Mouse (Mus musculus) kidney, postnatal 14 days (tissue): ENCODE measurements around the gene Znhit1.

Experiments
- DNase-seq: peaks from one replicate; pipeline ENCODE4 v3.0.0; 2022; ENCODE audit warnings: mixed read lengths

Gene Znhit1

GRCm38 (mm10) chr5:136987934-136988271, at the start of gene Znhit1:
Znhit1 (minus strand) TSS chr5:136988021.
- no peak for DNase-seq

GRCm38 (mm10) chr5:137036211-137036610, 48.4 kb upstream of the Znhit1 start:
- DNase-seq: no peak

DNA sequence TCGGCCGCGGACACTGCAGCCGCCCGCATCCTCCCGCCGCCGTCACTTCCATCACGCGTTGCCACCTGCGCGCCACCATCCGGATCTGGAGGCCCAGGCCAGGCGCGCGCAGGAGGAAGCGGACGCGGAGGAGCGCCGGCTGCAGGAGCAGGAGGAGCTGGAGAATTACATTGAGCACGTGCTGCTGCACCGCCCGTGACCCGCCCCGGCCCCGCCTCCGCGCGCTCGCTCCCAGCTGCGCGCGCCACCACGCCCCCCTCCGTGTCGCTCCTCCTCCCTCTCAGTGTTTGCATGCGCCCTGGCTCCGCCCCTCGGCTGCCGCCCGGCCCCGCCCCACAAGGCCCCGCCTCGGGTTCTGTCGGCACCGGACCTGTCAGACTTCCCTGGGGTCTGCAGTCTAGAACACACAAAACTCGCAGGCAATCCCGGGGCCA, 44.8 kb upstream of the Znhit1 start:
- DNase-seq: peak; percentile 95

DNA sequence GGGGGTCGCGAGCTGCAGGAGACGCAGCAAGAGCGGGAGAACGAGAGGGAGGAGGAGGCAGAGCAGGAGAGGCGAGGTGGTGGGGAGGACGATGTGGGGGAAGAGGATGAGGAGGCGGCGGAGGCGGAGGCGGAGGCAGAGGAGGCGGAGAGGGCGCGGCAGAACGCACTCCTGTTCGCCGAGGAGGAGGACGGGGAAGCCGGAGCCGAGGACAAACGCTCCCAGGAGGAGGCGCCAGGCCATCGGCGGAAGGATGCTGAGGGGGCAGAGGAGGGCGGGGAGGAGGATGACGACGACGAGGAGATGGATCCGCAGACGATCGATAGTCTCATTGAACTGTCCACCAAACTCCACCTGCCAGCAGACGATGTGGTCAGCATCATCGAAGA, 44.2 kb upstream of the Znhit1 start:
- DNase-seq: no peak

DNA sequence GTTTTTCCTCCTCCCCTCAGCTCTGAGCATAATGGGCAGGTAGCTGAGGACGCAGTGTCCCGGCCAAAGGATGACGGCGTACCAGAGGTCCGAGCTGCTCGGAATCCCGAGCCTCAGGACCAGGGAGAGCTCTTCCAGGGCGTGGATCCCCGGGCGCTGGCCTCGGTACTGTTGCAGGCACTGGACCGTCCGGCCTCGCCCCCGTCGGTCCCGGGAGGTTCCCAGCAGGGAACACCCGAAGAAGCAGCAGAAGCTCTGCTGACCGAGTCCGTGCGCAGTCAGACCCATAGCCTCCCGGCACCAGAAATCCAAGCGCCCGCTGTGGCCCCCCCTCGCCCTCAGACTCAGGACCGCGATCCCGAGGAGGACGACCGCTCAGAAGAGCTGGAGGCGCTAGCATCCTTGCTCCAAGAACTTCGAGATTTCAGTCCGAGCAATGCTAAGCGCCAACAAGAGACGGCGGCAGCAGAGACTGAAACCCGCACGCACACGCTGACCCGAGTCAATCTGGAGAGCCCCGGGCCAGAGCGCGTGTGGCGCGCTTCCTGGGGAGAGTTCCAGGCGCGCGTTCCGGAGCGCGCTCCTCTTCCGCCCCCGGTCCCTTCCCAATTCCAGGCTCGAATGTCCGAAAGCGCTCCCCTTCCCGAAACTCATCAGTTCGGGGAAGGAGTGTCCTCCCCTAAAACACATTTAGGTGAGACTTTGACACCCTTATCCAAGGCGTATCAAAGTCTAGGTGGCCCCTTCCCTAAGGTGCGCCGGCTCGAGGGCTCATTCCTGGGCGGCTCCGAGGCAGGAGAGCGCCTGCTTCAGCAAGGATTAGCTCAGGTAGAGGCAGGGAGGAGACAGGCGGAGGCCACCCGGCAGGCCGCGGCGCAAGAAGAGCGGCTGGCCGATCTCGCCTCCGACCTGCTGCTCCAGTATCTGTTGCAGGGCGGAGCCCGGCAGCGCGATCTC, 43.5 kb upstream of the Znhit1 start:
- peak; percentile 49 for DNase-seq

DNA sequence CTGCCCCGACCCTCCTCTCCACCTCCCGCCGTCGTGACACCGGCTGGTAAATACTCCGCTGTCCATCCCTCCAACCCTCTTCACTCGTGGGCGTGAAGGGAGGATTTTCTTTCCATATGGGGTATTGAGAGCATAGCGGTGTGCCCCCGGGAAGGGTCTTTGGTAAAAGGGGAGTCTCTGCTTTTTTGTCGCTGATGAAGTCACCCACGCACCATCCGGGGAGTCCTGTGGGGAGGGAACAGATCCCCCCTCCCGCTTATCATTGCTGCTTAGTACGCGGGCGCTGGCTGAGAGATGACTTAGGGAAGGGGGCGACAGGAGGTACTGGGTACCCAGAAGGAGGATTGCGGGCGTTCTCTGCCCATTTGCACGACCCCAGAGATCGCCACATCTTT, 42.6 kb upstream of the Znhit1 start:
- DNase-seq: no peak

- peak; percentile 97 for DNase-seq
Observed at GRCm38 (mm10) chr5:137029643-137030415, 42.0 kb upstream of the Znhit1 start.

DNA sequence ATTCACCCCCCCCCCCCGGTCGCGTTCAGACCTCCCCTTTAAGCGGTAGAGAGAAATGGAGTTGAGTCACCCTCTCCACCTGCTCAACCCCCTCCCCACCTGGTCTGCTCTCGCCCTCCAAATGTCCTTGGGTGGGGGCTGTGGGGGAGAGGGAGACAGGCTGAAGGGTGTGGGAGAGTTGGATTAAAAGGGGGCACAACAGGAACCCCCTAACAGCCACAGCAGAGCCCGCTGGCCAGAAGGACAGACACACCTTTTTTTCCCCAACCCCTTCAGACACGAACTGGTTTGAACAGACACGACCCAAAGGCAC, 41.4 kb upstream of the Znhit1 start:
- no peak for DNase-seq

DNA sequence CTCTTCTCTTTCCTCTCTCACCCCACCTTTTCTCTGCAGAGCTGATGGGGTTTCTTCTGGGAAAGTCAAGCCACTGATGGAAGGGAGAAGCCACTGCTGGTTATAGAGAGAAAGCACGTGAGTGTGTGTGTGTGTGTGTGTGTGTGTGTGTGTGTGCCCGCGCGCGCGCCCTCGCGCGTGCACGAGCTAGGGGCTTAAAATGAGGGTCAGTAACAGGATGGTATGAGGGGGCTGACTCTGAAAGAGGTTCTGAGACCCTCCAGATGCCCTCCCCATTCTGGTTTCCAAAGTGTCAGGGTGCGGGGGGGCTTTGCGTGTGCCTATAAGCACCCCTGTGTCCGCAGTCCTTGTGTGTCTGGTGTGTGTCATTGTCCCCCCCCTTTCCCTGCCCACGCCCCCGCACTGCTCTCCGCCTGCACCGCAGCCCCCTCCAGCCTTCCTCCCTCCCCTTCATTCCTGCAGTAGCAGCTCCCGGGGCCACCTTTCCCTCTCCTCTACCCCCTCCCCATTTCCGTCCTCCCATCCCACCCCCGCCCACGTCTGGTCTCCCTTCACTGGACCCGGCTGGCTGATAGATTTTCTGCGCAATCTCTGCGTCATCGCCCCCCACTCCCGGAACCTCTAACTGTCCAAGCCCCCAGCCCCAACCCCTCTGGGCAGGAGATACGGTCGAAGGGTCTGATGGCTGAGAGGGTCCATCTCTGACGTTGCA, 40.9 kb upstream of the Znhit1 start:
- no peak for DNase-seq

- DNase-seq: no peak
Observed at GRCm38 (mm10) chr5:137026092-137026491, 38.3 kb upstream of the Znhit1 start, which contains the start of gene Vgf. Vgf (plus strand) TSS chr5:137026392.

DNA sequence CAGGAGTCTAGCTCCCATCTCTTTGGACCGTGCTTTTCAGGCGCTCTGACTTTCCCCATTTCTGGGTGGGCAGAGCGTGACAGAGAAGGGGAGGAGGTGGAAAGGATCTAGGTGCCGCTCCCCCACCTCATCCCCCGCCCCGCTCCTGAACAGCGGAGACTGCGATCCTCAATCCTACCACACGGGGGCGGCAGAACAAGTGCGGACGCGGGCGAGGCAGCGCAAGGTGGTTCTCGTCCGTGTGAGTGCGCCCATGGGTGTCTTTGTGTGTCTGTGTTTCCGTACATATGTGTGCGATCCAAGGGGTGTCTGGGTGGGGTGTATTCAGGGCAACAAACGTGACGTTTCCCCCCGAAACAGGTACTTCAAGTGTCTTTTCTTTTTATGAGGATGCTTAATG, 37.3 kb upstream of the Znhit1 start:
- peak; percentile 74 for DNase-seq

GRCm38 (mm10) chr5:137024318-137024717, 36.5 kb upstream of the Znhit1 start:
- DNase-seq: no peak

GRCm38 (mm10) chr5:137015913-137016312, 28.1 kb upstream of the Znhit1 start:
- no peak for DNase-seq

GRCm38 (mm10) chr5:137012401-137012950, 24.7 kb upstream of the Znhit1 start:
- no peak for DNase-seq

- peak; percentile 65 for DNase-seq
Observed at GRCm38 (mm10) chr5:137009988-137010387, 22.2 kb upstream of the Znhit1 start.

DNA sequence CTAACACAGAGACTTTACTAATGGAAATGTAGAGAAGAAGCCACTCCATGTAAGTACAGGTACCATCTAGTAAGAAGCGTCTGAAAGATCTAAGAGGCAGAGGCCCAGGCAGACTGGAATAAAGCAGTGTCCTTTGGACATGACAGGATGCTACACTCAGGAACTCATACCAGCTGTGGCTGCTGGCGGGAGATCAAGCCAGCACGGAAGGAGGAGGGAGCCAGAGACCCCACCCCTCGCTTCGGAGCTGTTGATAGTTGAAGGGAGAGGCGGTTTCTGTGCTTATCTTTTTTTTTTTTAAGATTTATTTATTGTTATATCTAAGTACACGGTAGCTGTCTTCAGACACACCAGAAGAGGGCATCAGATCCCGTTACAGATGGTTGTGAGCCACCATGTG, 19.5 kb upstream of the Znhit1 start:
- peak; percentile 45 for DNase-seq

DNA sequence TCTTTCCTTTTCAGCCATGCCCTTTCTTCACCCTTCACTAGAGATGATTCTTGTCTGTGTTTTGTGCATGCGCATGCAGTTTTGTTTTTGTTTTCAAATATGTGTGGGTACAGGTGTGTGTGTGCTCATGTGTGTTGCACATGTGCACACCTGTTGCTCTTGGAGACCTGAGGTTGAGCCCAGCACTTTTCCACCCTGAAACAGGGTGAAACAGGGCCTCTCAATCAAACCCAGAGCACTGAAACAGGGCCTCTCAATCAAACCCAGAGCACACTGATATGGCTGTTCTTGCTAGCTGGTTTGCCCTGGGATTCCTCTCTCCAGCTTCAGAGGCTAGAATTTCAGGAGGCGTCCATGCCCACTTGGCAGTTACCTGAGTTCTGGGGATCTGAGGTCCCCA, 12.8 kb upstream of the Znhit1 start:
- DNase-seq: no peak

GRCm38 (mm10) chr5:136999449-136999848, 11.6 kb upstream of the Znhit1 start:
- DNase-seq: no peak

DNA sequence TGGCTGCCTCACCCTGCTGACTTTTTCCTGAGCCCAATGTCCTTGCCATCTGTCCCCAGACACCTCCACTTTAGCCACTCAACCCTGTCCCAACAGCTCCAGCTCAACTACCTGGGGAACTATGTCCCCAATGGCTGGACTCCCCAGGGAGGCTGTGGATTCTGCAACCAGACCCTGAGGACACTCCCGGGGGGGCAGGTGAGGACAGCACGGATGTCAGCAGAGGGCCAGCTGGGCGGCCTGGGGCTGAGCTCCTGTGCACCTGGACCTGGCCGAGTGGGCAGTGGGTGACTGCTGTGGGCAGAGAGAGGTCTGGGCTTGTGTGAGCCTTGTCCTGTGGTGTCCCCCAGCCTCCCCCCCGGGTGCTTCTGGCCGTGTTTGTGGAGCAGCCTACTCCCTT, 2.0 kb upstream of the Znhit1 start:
- DNase-seq: no peak

DNA sequence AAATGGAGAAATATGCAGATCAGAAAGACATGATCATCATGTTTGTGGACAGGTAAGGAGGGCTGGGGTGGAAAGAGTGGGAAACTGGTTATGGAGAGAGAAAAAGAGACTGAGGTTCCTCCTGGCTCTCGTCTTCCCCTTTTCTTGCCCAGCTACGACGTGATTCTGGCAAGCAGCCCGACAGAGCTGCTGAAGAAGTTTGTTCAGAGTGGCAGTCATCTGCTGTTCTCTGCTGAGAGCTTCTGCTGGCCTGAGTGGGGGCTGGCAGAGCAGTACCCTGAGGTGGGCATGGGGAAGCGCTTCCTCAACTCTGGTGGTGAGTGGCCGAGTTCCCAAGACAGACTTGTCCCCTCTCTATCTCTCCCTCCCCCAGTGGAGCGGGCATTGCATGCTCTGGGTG, 599 bp upstream of the Znhit1 start:
- no peak for DNase-seq

DNA sequence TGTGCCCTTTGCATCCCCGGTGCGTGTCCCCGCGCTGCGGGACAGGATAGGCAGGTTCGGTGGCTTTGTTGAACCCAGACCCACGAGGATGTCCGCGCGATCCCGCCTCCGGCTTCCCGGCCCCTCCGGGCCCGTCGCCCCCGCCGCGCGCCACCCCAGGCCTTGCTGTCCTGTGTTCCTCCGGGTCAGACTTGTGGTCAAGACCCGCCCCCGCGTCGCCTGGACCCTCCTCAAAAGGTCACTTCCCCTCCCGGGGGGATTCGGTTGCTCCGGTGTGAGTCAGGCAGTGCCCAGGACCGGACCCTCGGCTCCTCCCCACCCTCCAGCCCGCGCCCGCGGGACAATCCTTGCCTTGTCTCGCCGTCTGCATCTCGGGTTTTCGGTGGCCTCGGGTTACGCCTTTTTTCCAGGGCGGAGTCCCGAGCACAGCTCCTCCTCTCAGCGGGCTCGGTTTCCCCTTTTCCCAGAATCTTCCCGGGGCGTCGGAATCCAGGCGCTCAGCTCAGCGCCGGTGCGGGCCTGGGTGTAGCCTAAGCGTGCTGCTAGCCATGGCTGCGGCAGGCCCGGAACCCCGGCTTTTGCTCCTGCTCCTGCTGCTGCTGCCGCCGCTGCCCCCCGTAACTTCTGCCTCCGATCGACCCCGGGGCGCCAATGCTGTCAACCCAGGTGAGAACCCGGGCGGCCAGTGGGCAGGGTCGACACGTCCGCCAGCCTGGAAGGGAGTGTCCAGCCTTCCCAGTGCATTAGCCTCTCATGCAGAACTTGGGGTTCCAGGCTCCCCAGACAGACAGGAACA, 485 bp downstream of the Znhit1 start:
- peak; percentile 88 for DNase-seq

DNA sequence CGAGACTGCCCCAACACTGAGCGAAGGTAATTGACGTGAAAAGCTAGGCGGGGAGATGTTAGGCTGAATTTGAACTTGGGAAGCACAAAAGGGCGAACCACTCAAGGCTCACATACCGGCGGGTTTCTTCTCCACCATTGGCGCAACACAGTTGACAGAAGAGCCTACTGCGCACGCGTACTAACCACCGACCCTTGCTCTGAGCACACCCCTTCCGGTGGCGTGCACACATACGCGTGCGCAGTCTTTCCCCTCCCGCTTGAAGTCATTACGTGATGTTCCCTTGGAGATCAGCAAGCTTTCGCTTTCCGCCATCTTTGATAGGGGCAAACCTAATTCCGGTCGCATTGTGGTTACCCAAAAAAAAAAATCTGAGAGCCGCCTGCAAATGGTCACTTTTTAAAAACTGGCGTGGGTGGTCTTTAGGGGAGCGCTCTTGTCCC, 1.1 kb downstream of the Znhit1 start, which contains the start of gene Plod3:
Plod3 (plus strand) TSS at position 325 of the 443 bp plus-strand sequence.
- peak; percentile 98 for DNase-seq
